10 mouse cellular contexts compared by ENCODE assay signal in genomic region chr2:165070096-165070816, GRCm38 (mm10). TPM values are rescaled to one million over a fixed set of nuclear protein-coding genes. Genes with fewer than 3 reads are reported as not detected.
A peak's percentile ranks its signal among the peaks of the same experiment; 100 is the strongest.
DNase-seq lines count a peak whose midpoint lies in the region; ATAC-seq and TF ChIP-seq lines count a peak whose summit lies in the region.
"Had no signal": no experiment of that assay in that cellular context is flagged by ENCODE, and none has a peak within 500 bp of the region (broad histone marks: within the 10 kb centered on the region; RNA-seq: fewer than 3 reads in every experiment).

No protein-coding gene starts in this region.

- ATAC-seq in intestine, embryonic 16.5 days: 0 out of 2 replicates have a peak, but pooled peaks have one; percentile 40
- ATAC-seq in midbrain, embryonic 15.5 days (replicated peaks): no peak; the same call in 1 of the 2 replicates

- peaks cover 16% of the 10 kb centered on the region for H3K27me3 ChIP-seq in intestine, embryonic 16.5 days (replicated peaks; ENCODE audit: control insufficient read depth, insufficient read depth, low read length)
- H3K27me3 ChIP-seq in limb, embryonic 10.5 days (ENCODE audit: low read depth, poor library complexity, severe bottlenecking): peaks cover 64% of the 10 kb centered on the region
- H3K27me3 ChIP-seq in midbrain, embryonic 15.5 days (replicated peaks): peaks cover 9% of the 10 kb centered on the region; the same call in 1 of the 2 replicates
- H3K27me3 ChIP-seq in thymus, adult 2 months (ENCODE audit: control insufficient read depth, insufficient read depth, low read length): no peaks in the 10 kb centered on the region

- WGBS in intestine, embryonic 16.5 days: 21% methylated on average over 23 of the region's 23 CpGs
- 21% methylated on average over 23 of the region's 23 CpGs for WGBS in limb, embryonic 10.5 days
- WGBS in midbrain, embryonic 15.5 days: 24% methylated on average over 23 of the region's 23 CpGs
- WGBS in thymus, adult 2 months: 27% methylated on average over 23 of the region's 23 CpGs

- TF ChIP-seq CTCF in gastrocnemius, adult 2 months (IDR thresholded peaks at IDR 0.05): peak; percentile 68
- peak; percentile 24; the same call in 1 of the 2 replicates for TF ChIP-seq CTCF in thymus, adult 2 months (IDR thresholded peaks at IDR 0.05; ENCODE audit: borderline replicate concordance, control insufficient read depth, extremely low read depth, insufficient read depth, low read length, poor library complexity)

- DNase-seq in ovary, postnatal 10 days (ENCODE audit: low spot score): peak; percentile 23
- no peak for DNase-seq in ovary, adult 18-20 months (ENCODE audit: low spot score)
- DNase-seq in cerebellum, postnatal 25 days: peak; percentile 89 to 90
- peak; percentile 62 for DNase-seq in gastrocnemius, adult 2 months
- peak; percentile 81 for DNase-seq in limb, embryonic 10.5 days (ENCODE audit: low spot score)
- DNase-seq in thymus, adult 2 months: peak; percentile 40

- intact Hi-C loops in gastrocnemius, adult 2 months (cut with DNase I): loop anchor here (5.0 kb wide), 1 partner anchor 42 kb away; no protein-coding TSS in a partner anchor

- no peak overlapping the region for H3K27ac ChIP-seq in gastrocnemius, adult 2 months
- H3K27ac ChIP-seq in intestine, embryonic 16.5 days (ENCODE audit: low read length): no peak overlapping the region
- H3K27ac ChIP-seq in limb, embryonic 10.5 days: no peak overlapping the region
- H3K27ac ChIP-seq in midbrain, embryonic 15.5 days: no peak overlapping the region
- no peak overlapping the region for H3K27ac ChIP-seq in thymus, adult 2 months (ENCODE audit: control insufficient read depth, insufficient read depth, low read length)

- no peak for TF ChIP-seq POLR2A in thymus, adult 2 months (IDR thresholded peaks at IDR 0.05; ENCODE audit: control insufficient read depth, extremely low read depth, insufficient read depth, low read length, poor library complexity)

- peaks cover 4% of the 10 kb centered on the region; the same call in 1 of the 2 replicates for H3K4me1 ChIP-seq in intestine, embryonic 16.5 days (ENCODE audit: control insufficient read depth, insufficient read depth, low read length)
- H3K4me1 ChIP-seq in limb, embryonic 10.5 days: peaks cover 9% of the 10 kb centered on the region
- H3K4me1 ChIP-seq in midbrain, embryonic 15.5 days: peaks cover 16% of the 10 kb centered on the region
- no peaks in the 10 kb centered on the region for H3K4me1 ChIP-seq in thymus, adult 2 months (replicated peaks; ENCODE audit: control insufficient read depth, insufficient read depth, low read length)

- H3K36me3 ChIP-seq in intestine, embryonic 16.5 days (ENCODE audit: control insufficient read depth, insufficient read depth, low read length): no peaks in the 10 kb centered on the region
- no peaks in the 10 kb centered on the region for H3K36me3 ChIP-seq in limb, embryonic 10.5 days
- H3K36me3 ChIP-seq in midbrain, embryonic 15.5 days (replicated peaks): no peaks in the 10 kb centered on the region
- no peaks in the 10 kb centered on the region for H3K36me3 ChIP-seq in thymus, adult 2 months (ENCODE audit: control insufficient read depth, insufficient read depth, low read length)

- H3K4me3 ChIP-seq in gastrocnemius, adult 2 months: no peak overlapping the region
- no peak overlapping the region for H3K4me3 ChIP-seq in intestine, embryonic 16.5 days (ENCODE audit: low read length)
- peak overlapping the region; percentile 28 for H3K4me3 ChIP-seq in limb, embryonic 10.5 days
- H3K4me3 ChIP-seq in midbrain, embryonic 15.5 days: no peak overlapping the region
- no peak overlapping the region for H3K4me3 ChIP-seq in thymus, adult 2 months (ENCODE audit: control insufficient read depth, insufficient read depth, low read length)

- no peak overlapping the region for H3K9ac ChIP-seq in intestine, embryonic 16.5 days (ENCODE audit: low read depth, low read length)
- no peak overlapping the region for H3K9ac ChIP-seq in midbrain, embryonic 15.5 days

- H3K9me3 ChIP-seq in intestine, embryonic 16.5 days (ENCODE audit: control insufficient read depth, low read length): no peaks in the 10 kb centered on the region
- no peaks in the 10 kb centered on the region for H3K9me3 ChIP-seq in limb, embryonic 10.5 days (replicated peaks)
- no peaks in the 10 kb centered on the region for H3K9me3 ChIP-seq in midbrain, embryonic 15.5 days

- H3K4me2 ChIP-seq in intestine, embryonic 16.5 days (ENCODE audit: low read depth, low read length): no peak overlapping the region
- peak overlapping the region; percentile 38 for H3K4me2 ChIP-seq in midbrain, embryonic 15.5 days

RNA-seq across cellular contexts. Expression of gene Cd40, which starts 14.8 kb away (rescaled TPM):
- total RNA-seq in gastrocnemius, adult 2 months (2021): under 1 TPM; 0.69 to 0.75 TPM
- 7.6 and 9.7 TPM in 2 replicates for polyA plus RNA-seq in intestine, embryonic 16.5 days (2015; fragmentation: Nextera tagmentation; extraction: Ambion mirVana)
- 10.5 and 11.5 TPM in 2 replicates for polyA plus RNA-seq in limb, embryonic 10.5 days (2016; fragmentation: Nextera tagmentation; extraction: Ambion mirVana)
- polyA plus RNA-seq in midbrain, embryonic 15.5 days (2015; fragmentation: Nextera tagmentation; extraction: Ambion mirVana): 5.5 and 6.3 TPM in 2 replicates
- polyA plus RNA-seq in thymus, adult 2 months (2012; rRNA removed): 44.5 and 52.1 TPM in 2 replicates

RNA-seq across cellular contexts. Expression of gene 1700025C18Rik, which starts 20.3 kb away (rescaled TPM):
- total RNA-seq in gastrocnemius, adult 2 months (2021): not detected
- not detected in 2 replicates for polyA plus RNA-seq in intestine, embryonic 16.5 days (2015; fragmentation: Nextera tagmentation; extraction: Ambion mirVana)
- polyA plus RNA-seq in limb, embryonic 10.5 days (2016; fragmentation: Nextera tagmentation; extraction: Ambion mirVana): not detected in 2 replicates
- not detected in 2 replicates for polyA plus RNA-seq in midbrain, embryonic 15.5 days (2015; fragmentation: Nextera tagmentation; extraction: Ambion mirVana)
- polyA plus RNA-seq in thymus, adult 2 months (2012; rRNA removed): not detected in 2 replicates
- total RNA-seq: adrenal gland, postnatal 4 days; neutrophil, adult 5-6 weeks had no signal

RNA-seq across cellular contexts. Expression of gene Ncoa5, which starts 35.6 kb away (rescaled TPM):
- total RNA-seq in gastrocnemius, adult 2 months (2021): 10 to 100 TPM; 13.2 to 14.6 TPM
- 41.4 and 42.4 TPM in 2 replicates for polyA plus RNA-seq in intestine, embryonic 16.5 days (2015; fragmentation: Nextera tagmentation; extraction: Ambion mirVana)
- polyA plus RNA-seq in limb, embryonic 10.5 days (2016; fragmentation: Nextera tagmentation; extraction: Ambion mirVana): 92.9 and 105 TPM in 2 replicates
- polyA plus RNA-seq in midbrain, embryonic 15.5 days (2015; fragmentation: Nextera tagmentation; extraction: Ambion mirVana): 123 and 126 TPM in 2 replicates
- 72.3 and 73.7 TPM in 2 replicates for polyA plus RNA-seq in thymus, adult 2 months (2012; rRNA removed)
